Mouse (Mus musculus) megakaryocyte progenitor cell, adult 5-6 weeks (primary cell): Measurements from ENCODE around the gene Chdh. TPM values are rescaled to one million over a fixed set of nuclear protein-coding genes. Genes with fewer than 3 reads are reported as not detected.

Experiments used
- ATAC-seq: replicated peaks from 2 replicates; pipeline ENCODE4 v1.8.0; 2016; ENCODE audit warnings: mild to moderate bottlenecking, moderate TSS enrichment, inconsistent platforms; ENCODE audit not compliant: poor library complexity
- total RNA-seq, 2 experiments: library from RNA; stranded (forward) in 1 of 2; stranded (reverse) in 1 of 2; fragments of 157-497, 149-512 nt in 1 of 2; fragments of 200-1000 nt in 1 of 2; gene quantifications; 2 replicates each; pipeline versions ENCODE4 v1.2.3 to v1.2.4; 2015 to 2017

Chdh gene
- total RNA-seq, 2 experiments from 2014 or later, result 81.5 to 84.7 TPM

GRCm38 (mm10) chr14:30011886-30012560 is 3.2 kb downstream of the Chdh start:
- ATAC-seq, result no peak

GRCm38 (mm10) chr14:30014487-30014886 is 5.7 kb downstream of the Chdh start:
- ATAC-seq, result peak; percentile 49

GRCm38 (mm10) chr14:30015008-30015407 is 6.2 kb downstream of the Chdh start:
- no peak for ATAC-seq

GRCm38 (mm10) chr14:30016666-30017065 is 7.8 kb downstream of the Chdh start:
- ATAC-seq, result peak; percentile 24; the same call in 1 of the 2 replicates

GRCm38 (mm10) chr14:30017794-30018462 is 9.1 kb downstream of the Chdh start:
- no peak for ATAC-seq

- ATAC-seq, result no peak
These were observed 9.6 kb downstream of the Chdh start for GRCm38 (mm10) chr14:30018463-30018801.

GRCm38 (mm10) chr14:30018846-30019245 is 10.0 kb downstream of the Chdh start:
- ATAC-seq, result no peak

- no peak for ATAC-seq
These were observed 10.6 kb downstream of the Chdh start for GRCm38 (mm10) chr14:30019375-30019774.

GRCm38 (mm10) chr14:30019792-30020575 is 11.2 kb downstream of the Chdh start:
- peak; percentile 56 for ATAC-seq

GRCm38 (mm10) chr14:30022471-30022870 is 13.6 kb downstream of the Chdh start:
- ATAC-seq, result peak; percentile 62

- peak; percentile 34 for ATAC-seq
These were observed 15.6 kb downstream of the Chdh start for GRCm38 (mm10) chr14:30024387-30024786.

- ATAC-seq, result peak; percentile 79
These were observed 18.6 kb downstream of the Chdh start for GRCm38 (mm10) chr14:30027378-30027777.

GRCm38 (mm10) chr14:30033405-30033804 is 24.6 kb downstream of the Chdh start:
- 0 out of 2 replicates have a peak, but pooled peaks have one; percentile 37 for ATAC-seq

- ATAC-seq, result no peak
These were observed 29.6 kb downstream of the Chdh start for GRCm38 (mm10) chr14:30038431-30038830.

- no peak for ATAC-seq
These were observed 30.6 kb downstream of the Chdh start for GRCm38 (mm10) chr14:30039413-30039812.

GRCm38 (mm10) chr14:30041836-30042235 is 33.0 kb downstream of the Chdh start:
- no peak for ATAC-seq

- ATAC-seq, result peak; percentile 91
These were observed 34.6 kb downstream of the Chdh start for GRCm38 (mm10) chr14:30043356-30043940.

GRCm38 (mm10) chr14:30045239-30045638 is 36.4 kb downstream of the Chdh start:
- ATAC-seq, result no peak

GRCm38 (mm10) chr14:30045704-30046220 is 36.9 kb downstream of the Chdh start:
- no peak for ATAC-seq

GRCm38 (mm10) chr14:30046976-30047375 is 38.2 kb downstream of the Chdh start:
- ATAC-seq, result no peak

GRCm38 (mm10) chr14:30048049-30048448 is 39.2 kb downstream of the Chdh start:
- no peak for ATAC-seq
